Mouse (Mus musculus): ENCODE data around the gene Stxbp6. TPM values are rescaled to one million over a fixed set of nuclear protein-coding genes. Genes with fewer than 3 reads are reported as not detected.

Stxbp6 gene
- polyA plus RNA-seq, 1 experiment, result not detected

DNA sequence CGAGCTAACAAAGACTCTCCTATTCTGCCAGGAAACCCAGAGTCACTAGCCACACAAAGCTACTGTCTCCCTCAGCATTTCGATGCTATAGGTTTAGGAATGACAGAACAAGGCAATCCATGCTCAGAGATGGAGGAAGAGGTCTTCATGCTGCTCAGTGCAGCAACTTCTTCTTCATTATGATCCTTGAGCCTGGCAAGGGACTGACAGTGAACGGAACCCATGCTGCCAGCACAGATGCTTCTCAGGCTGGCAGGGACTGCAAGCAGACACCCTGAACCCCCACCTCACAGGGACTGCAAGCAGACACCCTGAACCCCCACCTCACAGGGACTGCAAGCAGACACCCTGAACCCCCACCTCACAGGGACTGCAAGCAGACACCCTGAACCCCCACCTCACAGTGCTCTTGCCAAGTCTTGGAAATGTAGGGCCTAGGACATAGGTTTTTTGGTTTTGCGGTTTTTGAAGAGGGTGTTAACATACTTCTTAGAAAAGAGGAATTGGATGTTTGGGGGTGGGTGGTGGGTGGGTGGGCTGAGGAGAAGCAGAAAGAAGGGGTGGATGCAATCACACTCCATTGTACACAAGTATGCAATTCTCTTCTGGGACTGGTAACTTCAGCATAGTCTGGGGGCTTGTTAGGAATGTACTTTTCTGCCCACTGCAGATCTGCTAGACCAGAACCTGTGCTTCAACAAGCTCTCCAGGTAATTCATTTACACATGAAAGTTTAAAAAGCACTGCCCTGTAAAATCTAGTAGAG lies 8.1 kb upstream of the Stxbp6 start:
- Histone ChIP-seq H3K79me2 (ENCODE audit: control insufficient read depth, insufficient read depth) (no peaks in the 10 kb centered on the region), H3ac (ENCODE audit: control insufficient read depth, insufficient read length) (no peak overlapping the region), H3K4me3 (no peak overlapping the region), H3K4me2 (ENCODE audit: low read depth) (no peak overlapping the region), H3K36me3 (ENCODE audit: control insufficient read depth, insufficient read depth) (no peaks in the 10 kb centered on the region), H3K27me3 (ENCODE audit: control insufficient read depth, insufficient read depth, insufficient read length) (no peaks in the 10 kb centered on the region)
- TF ChIP-seq TCF3 (IDR thresholded peaks at IDR 0.05; ENCODE audit: insufficient read length, low read depth) (no peak), MAX (IDR thresholded peaks at IDR 0.05; ENCODE audit: low read depth) (no peak), E2F4 (IDR thresholded peaks at IDR 0.05; ENCODE audit: insufficient read depth) (no peak), POLR2A (IDR thresholded peaks at IDR 0.05; ENCODE audit: insufficient read length, low read depth) (no peak), SRF (IDR thresholded peaks at IDR 0.05; ENCODE audit: control insufficient read depth, insufficient read length, low read depth) (no peak), MYOD1 (IDR thresholded peaks at IDR 0.05; ENCODE audit: control insufficient read depth in 1 of 3, insufficient read length in 2 of 3, low read depth in 2 of 3) (no peak), CEBPB (IDR thresholded peaks at IDR 0.05; ENCODE audit: insufficient read depth, poor library complexity, severe bottlenecking) (no peak)

DNA sequence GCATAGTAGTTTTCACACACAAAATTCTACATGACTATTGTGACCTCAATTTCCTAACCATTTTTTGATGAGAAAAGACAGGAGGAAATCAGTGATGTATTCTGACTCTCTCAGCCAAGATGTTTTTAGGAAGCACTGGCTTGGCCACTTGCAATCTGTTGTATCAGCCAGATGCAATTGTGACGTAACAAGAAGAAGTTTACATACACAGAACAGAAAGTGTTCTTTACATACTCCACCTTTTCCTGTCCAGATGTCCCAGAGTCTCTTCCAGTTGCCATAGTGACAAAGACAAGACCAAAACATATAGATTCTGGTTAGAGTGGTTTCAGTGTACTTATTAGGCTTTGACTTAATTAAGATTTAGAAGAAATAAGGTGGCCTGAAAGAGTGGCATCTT lies 7.1 kb upstream of the Stxbp6 start:
- no peak for TF ChIP-seq SRF (IDR thresholded peaks at IDR 0.05; ENCODE audit: control insufficient read depth, insufficient read length, low read depth)
- TF ChIP-seq POLR2A (IDR thresholded peaks at IDR 0.05; ENCODE audit: insufficient read length, low read depth), result no peak
- TF ChIP-seq REST (IDR thresholded peaks at IDR 0.05; ENCODE audit: insufficient read depth, insufficient read length), result no peak
- TF ChIP-seq E2F4 (IDR thresholded peaks at IDR 0.05; ENCODE audit: insufficient read depth), result no peak
- TF ChIP-seq TCF3 (IDR thresholded peaks at IDR 0.05; ENCODE audit: insufficient read length, low read depth), result no peak
- no peak for TF ChIP-seq USF1 (IDR thresholded peaks at IDR 0.05; ENCODE audit: low read depth)
- TF ChIP-seq MAX (IDR thresholded peaks at IDR 0.05; ENCODE audit: low read depth), result no peak
- TF ChIP-seq MYOD1 (IDR thresholded peaks at IDR 0.05; ENCODE audit: control insufficient read depth in 1 of 3, insufficient read length in 2 of 3, low read depth in 2 of 3), result no peak
- no peak for TF ChIP-seq POLR2AphosphoS2 (IDR thresholded peaks at IDR 0.05; ENCODE audit: insufficient read length, low read depth)
- TF ChIP-seq TCF12 (IDR thresholded peaks at IDR 0.05; ENCODE audit: insufficient read depth, poor library complexity, severe bottlenecking), result no peak
- TF ChIP-seq CEBPB (IDR thresholded peaks at IDR 0.05; ENCODE audit: insufficient read depth, poor library complexity, severe bottlenecking), result no peak
- TF ChIP-seq MYOG (IDR thresholded peaks at IDR 0.05; ENCODE audit: control insufficient read depth in 1 of 3, insufficient read depth in 1 of 3, insufficient read length in 2 of 3, low read depth in 2 of 3), result no peak
- Histone ChIP-seq H3K4me3 (no peak overlapping the region), H3K36me3 (ENCODE audit: control insufficient read depth, insufficient read depth) (no peaks in the 10 kb centered on the region), H3K27me3 (ENCODE audit: control insufficient read depth, insufficient read depth, insufficient read length) (no peaks in the 10 kb centered on the region), H3K79me2 (ENCODE audit: control insufficient read depth, insufficient read depth) (no peaks in the 10 kb centered on the region), H3K4me2 (ENCODE audit: low read depth) (no peak overlapping the region), H3ac (ENCODE audit: control insufficient read depth, insufficient read length) (no peak overlapping the region)

DNA sequence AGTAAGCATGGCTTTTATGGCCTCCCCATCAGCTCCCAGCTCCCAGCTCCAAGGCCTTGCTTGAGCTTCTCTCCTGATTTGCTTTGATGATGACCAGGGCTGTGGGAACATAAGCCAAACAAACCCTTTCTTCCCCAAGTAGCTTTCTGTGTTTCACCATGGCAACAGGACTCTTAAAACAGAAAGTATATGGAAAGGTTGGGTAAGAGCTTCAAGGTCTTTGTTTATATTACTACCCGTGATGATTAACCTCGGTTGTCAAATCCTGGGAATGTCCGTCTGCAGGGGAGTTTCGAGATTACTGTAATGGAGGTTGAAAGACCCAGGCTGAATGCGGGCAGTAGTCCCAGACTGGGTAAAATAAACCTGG lies 6.2 kb upstream of the Stxbp6 start:
- Histone ChIP-seq H3ac (ENCODE audit: control insufficient read depth, insufficient read length) (no peak overlapping the region), H3K36me3 (ENCODE audit: control insufficient read depth, insufficient read depth) (no peaks in the 10 kb centered on the region), H3K79me2 (ENCODE audit: control insufficient read depth, insufficient read depth) (no peaks in the 10 kb centered on the region), H3K4me3 (no peak overlapping the region), H3K27me3 (ENCODE audit: control insufficient read depth, insufficient read depth, insufficient read length) (no peaks in the 10 kb centered on the region), H3K4me2 (ENCODE audit: low read depth) (no peak overlapping the region)
- no peak for TF ChIP-seq REST (IDR thresholded peaks at IDR 0.05; ENCODE audit: insufficient read depth, insufficient read length)
- no peak for TF ChIP-seq CEBPB (IDR thresholded peaks at IDR 0.05; ENCODE audit: insufficient read depth, poor library complexity, severe bottlenecking)
- TF ChIP-seq MAX (IDR thresholded peaks at IDR 0.05; ENCODE audit: low read depth), result no peak
- TF ChIP-seq TCF12 (IDR thresholded peaks at IDR 0.05; ENCODE audit: insufficient read depth, poor library complexity, severe bottlenecking), result no peak
- TF ChIP-seq MYOG (IDR thresholded peaks at IDR 0.05; ENCODE audit: control insufficient read depth in 1 of 3, insufficient read depth in 1 of 3, insufficient read length in 2 of 3, low read depth in 2 of 3), result no peak
- TF ChIP-seq MYOD1 (IDR thresholded peaks at IDR 0.05; ENCODE audit: control insufficient read depth in 1 of 3, insufficient read length in 2 of 3, low read depth in 2 of 3), result no peak
- TF ChIP-seq USF1 (IDR thresholded peaks at IDR 0.05; ENCODE audit: low read depth), result no peak
- no peak for TF ChIP-seq POLR2A (IDR thresholded peaks at IDR 0.05; ENCODE audit: insufficient read length, low read depth)
- no peak for TF ChIP-seq TCF3 (IDR thresholded peaks at IDR 0.05; ENCODE audit: insufficient read length, low read depth)
- no peak for TF ChIP-seq SRF (IDR thresholded peaks at IDR 0.05; ENCODE audit: control insufficient read depth, insufficient read length, low read depth)
- TF ChIP-seq E2F4 (IDR thresholded peaks at IDR 0.05; ENCODE audit: insufficient read depth), result no peak
- no peak for TF ChIP-seq POLR2AphosphoS2 (IDR thresholded peaks at IDR 0.05; ENCODE audit: insufficient read length, low read depth)

DNA sequence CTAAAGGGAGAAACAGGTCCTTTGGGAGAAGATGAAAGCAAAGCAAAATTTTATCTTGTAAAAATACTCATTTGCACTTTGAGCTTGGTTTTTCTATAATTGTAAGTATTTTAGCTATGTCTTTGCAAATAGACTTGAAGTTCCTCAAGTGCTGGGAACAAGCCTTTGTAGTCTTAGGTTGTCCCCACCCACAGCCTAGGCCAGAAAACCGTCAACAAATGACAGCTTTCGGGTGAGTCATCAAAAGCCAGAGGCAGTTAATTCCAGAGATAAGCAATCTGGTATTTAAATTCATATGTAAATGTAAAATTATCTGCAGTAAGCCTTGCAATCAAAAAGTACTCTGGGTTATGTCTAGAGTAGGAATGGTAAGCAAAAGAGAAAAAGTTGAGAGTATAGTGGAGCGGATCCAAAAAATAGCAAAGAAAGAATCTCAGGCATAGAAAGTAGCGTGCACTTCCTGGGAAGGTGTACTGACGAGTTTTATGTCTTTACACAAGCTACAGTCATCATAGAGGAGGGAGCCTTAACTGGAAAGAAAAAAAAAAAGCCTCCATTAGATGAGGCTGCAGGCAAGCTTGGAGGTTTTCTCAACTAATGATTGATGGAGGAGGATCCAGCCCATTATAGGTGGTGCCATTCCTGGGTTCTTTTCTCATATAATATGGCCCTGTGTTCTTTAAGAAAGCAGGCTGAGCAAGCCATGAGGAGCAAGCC lies 5.7 kb upstream of the Stxbp6 start:
- TF ChIP-seq USF1 (IDR thresholded peaks at IDR 0.05; ENCODE audit: low read depth) (no peak), E2F4 (IDR thresholded peaks at IDR 0.05; ENCODE audit: insufficient read depth) (no peak), MAX (IDR thresholded peaks at IDR 0.05; ENCODE audit: low read depth) (no peak), MYOD1 (IDR thresholded peaks at IDR 0.05; ENCODE audit: control insufficient read depth in 1 of 3, insufficient read length in 2 of 3, low read depth in 2 of 3) (no peak), TCF12 (IDR thresholded peaks at IDR 0.05; ENCODE audit: insufficient read depth, poor library complexity, severe bottlenecking) (no peak), SRF (IDR thresholded peaks at IDR 0.05; ENCODE audit: control insufficient read depth, insufficient read length, low read depth) (no peak), REST (IDR thresholded peaks at IDR 0.05; ENCODE audit: insufficient read depth, insufficient read length) (no peak), TCF3 (IDR thresholded peaks at IDR 0.05; ENCODE audit: insufficient read length, low read depth) (no peak), POLR2A (IDR thresholded peaks at IDR 0.05; ENCODE audit: insufficient read length, low read depth) (no peak), CEBPB (IDR thresholded peaks at IDR 0.05; ENCODE audit: insufficient read depth, poor library complexity, severe bottlenecking) (no peak), POLR2AphosphoS2 (IDR thresholded peaks at IDR 0.05; ENCODE audit: insufficient read length, low read depth) (no peak), MYOG (IDR thresholded peaks at IDR 0.05; ENCODE audit: control insufficient read depth in 1 of 3, insufficient read depth in 1 of 3, insufficient read length in 2 of 3, low read depth in 2 of 3) (no peak)
- H3K4me3 ChIP-seq, result no peak overlapping the region
- no peaks in the 10 kb centered on the region for H3K79me2 ChIP-seq (ENCODE audit: control insufficient read depth, insufficient read depth)
- H3ac ChIP-seq (ENCODE audit: control insufficient read depth, insufficient read length), result no peak overlapping the region
- no peak overlapping the region for H3K4me2 ChIP-seq (ENCODE audit: low read depth)
- no peaks in the 10 kb centered on the region for H3K36me3 ChIP-seq (ENCODE audit: control insufficient read depth, insufficient read depth)
- H3K27me3 ChIP-seq (ENCODE audit: control insufficient read depth, insufficient read depth, insufficient read length), result no peaks in the 10 kb centered on the region
